Mouse (Mus musculus): Measurements from ENCODE around the gene Ppp1r26. TPM values are rescaled to one million over a fixed set of nuclear protein-coding genes. Genes with fewer than 3 reads are reported as not detected.

Ppp1r26 gene
- total RNA-seq, 2 experiments from 2014 or later = 1.1 to 1.9 TPM

DNA sequence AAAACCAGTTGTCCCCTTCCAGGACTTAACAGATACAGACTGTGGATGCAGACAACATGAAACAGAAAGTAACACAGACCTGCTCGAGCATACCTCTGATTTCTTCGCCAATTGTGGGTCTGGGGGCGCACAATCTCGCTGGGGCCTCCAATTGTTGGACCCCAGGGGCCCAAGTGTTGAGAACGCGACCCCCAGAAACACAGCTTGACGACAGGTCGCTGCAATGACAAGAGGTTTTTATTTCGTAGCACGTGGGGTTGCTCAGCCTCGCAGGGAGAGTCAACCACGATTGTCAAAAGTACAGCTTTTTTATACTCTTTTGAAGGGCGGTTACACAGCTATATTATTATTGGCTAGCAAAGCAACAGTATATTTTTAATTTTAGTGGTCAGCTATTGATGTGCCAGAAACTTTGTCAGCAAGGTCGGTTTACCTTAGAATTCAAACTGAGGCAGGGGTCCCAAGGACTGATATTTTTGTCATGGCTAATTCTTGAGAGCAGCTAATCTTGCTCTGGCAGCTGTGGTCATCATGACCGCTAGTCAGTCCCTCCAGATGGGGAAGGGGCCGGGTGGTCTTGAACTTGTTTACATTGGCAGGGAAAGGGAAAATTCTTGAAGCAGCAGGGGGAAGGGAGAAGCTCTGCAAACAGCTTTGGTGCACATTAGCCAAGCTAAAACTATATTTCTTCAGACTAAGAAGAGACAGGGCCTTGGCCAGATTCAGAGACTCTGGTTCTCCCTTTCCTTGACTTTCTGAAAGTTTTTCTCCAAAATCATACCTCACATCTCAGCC, 49.4 kb downstream of the Ppp1r26 start:
- no peak for ATAC-seq (replicated peaks; ENCODE audit: poor library complexity)

GRCm38 (mm10) chr2:28496671-28497070, 50.1 kb downstream of the Ppp1r26 start, which contains the start of gene Gbgt1:
Gene Gbgt1, plus strand, starts transcription at chr2:28496891.
- no peak for ATAC-seq (replicated peaks; ENCODE audit: poor library complexity)

DNA sequence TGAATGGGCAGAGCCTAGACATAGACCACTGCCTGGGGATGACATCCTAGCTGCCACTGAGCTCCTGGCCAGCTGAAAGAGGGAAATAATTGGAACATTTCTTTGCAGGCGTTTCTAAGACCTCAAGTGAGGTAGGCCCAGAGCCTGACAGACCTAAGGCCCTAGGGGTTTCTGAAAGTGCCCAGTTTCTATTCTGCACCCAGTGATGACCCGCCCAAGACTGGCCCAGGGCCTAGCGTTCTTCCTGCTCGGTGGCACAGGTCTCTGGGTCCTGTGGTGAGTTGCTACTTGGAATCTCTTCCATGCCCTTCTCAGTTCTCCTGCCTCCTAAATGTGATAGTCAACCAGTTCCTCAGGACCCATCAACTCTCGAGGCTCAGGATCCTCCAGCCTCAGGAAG, 51.0 kb downstream of the Ppp1r26 start:
- no peak for ATAC-seq (replicated peaks; ENCODE audit: poor library complexity)

GRCm38 (mm10) chr2:28498431-28498830, 51.8 kb downstream of the Ppp1r26 start:
- ATAC-seq (replicated peaks; ENCODE audit: poor library complexity) = 0 out of 2 replicates have a peak, but pooled peaks have one; percentile 44

DNA sequence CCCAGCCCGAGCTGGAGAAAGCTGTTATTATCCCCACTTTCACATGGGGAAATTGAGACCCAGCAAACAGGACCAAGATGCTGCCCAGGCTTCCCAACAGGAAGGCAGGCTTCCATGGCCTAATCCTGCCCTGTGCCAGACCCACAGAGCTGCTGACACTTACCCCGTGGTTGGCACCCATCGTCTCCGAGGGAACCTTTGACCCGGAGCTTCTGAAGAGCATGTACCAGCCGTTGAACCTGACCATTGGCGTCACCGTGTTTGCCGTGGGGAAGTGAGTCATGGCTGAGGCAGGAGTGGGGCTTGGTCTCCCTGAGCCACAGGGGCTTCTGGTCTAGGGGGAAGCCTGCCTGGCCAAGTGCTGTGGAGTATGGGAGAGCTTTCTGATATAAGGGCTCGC, 56.4 kb downstream of the Ppp1r26 start:
- no peak for ATAC-seq (replicated peaks; ENCODE audit: poor library complexity)

DNA sequence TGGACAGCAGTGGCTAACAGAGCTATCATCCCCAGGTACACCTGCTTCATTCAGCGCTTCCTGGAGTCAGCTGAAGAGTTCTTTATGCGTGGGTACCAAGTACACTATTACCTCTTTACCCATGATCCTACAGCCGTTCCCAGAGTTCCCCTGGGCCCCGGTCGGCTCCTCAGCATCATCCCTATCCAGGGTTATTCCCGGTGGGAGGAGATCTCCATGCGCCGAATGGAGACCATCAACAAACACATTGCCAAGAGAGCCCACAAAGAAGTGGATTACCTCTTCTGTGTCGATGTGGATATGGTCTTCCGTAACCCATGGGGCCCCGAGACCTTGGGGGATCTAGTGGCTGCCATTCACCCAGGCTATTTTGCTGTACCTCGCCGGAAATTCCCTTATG, 58.1 kb downstream of the Ppp1r26 start:
- ATAC-seq (replicated peaks; ENCODE audit: poor library complexity) = no peak

Other genes with a start within 250 kb of the Ppp1r26 start
- gene 1700007K13Rik, start 19.5 kb downstream of the Ppp1r26 start, total RNA-seq (2015) = not detected in 2 replicates
- gene 1700007K13Rik, start 19.5 kb downstream of the Ppp1r26 start, total RNA-seq (2017) = not detected in 2 replicates
- 64.8 and 71.0 TPM in 2 replicates for gene Mrps2, start 21.3 kb downstream of the Ppp1r26 start, total RNA-seq (2015)
- gene Mrps2, start 21.3 kb downstream of the Ppp1r26 start, total RNA-seq (2017) = 31.2 and 32.5 TPM in 2 replicates
- not detected in 2 replicates for gene Gbgt1, start 50.1 kb downstream of the Ppp1r26 start, total RNA-seq (2015)
- not detected in 2 replicates for gene Gbgt1, start 50.1 kb downstream of the Ppp1r26 start, total RNA-seq (2017)
- gene Gm10134, start 59.3 kb downstream of the Ppp1r26 start, total RNA-seq (2015) = not detected in 2 replicates
- not detected in 2 replicates for gene Gm10134, start 59.3 kb downstream of the Ppp1r26 start, total RNA-seq (2017)
- gene Ralgds, start 66.3 kb downstream of the Ppp1r26 start, total RNA-seq (2015) = 3.4 and 7.4 TPM in 2 replicates
- 3.2 and 3.3 TPM in 2 replicates for gene Ralgds, start 66.3 kb downstream of the Ppp1r26 start, total RNA-seq (2017)
- gene Cel, start 116.6 kb downstream of the Ppp1r26 start, total RNA-seq (2015) = not detected in 2 replicates
- gene Cel, start 116.6 kb downstream of the Ppp1r26 start, total RNA-seq (2017) = not detected in 2 replicates
- 16.2 and 19.1 TPM in 2 replicates for gene Gtf3c5, start 137.0 kb downstream of the Ppp1r26 start, total RNA-seq (2015)
- 11.0 and 13.0 TPM in 2 replicates for gene Gtf3c5, start 137.0 kb downstream of the Ppp1r26 start, total RNA-seq (2017)
- 15.6 and 28.3 TPM in 2 replicates for gene Gfi1b, start 175.2 kb downstream of the Ppp1r26 start, total RNA-seq (2015)
- gene Gfi1b, start 175.2 kb downstream of the Ppp1r26 start, total RNA-seq (2017) = 10.3 and 13.1 TPM in 2 replicates
- gene Tsc1, start 194.4 kb downstream of the Ppp1r26 start, total RNA-seq (2015) = 9.4 and 10.3 TPM in 2 replicates
- 7.1 and 12.1 TPM in 2 replicates for gene Tsc1, start 194.4 kb downstream of the Ppp1r26 start, total RNA-seq (2017)